Mouse (Mus musculus): ENCODE measurements at regions not wholly inside any gene's neighbourhood (a gene's known extent, or its start where the extent isn't known, plus 50 kb on each side); places are given as distances from the start of the nearest gene placed in this dataset.

GRCm38 (mm10) chr17:79498321-79498720 is 113.3 kb upstream of the Rmdn2 start:
- DNase-seq (ENCODE audit: low spot score in 2 of 2), result no peak

GRCm38 (mm10) chr17:79501031-79501474 is 110.6 kb upstream of the Rmdn2 start:
- no peak for DNase-seq (ENCODE audit: low spot score in 2 of 2)

GRCm38 (mm10) chr17:79501926-79502325 is 109.7 kb upstream of the Rmdn2 start:
- no peak for DNase-seq (ENCODE audit: low spot score in 2 of 2)

- no peak for DNase-seq (ENCODE audit: low spot score in 2 of 2)
Measured at GRCm38 (mm10) chr17:79503037-79503436, 108.6 kb upstream of the Rmdn2 start.

GRCm38 (mm10) chr17:79504209-79504608 is 107.5 kb upstream of the Rmdn2 start:
- no peak for DNase-seq (ENCODE audit: low spot score in 2 of 2)

- DNase-seq (ENCODE audit: low spot score in 2 of 2), result no peak
Measured at GRCm38 (mm10) chr17:79505565-79505964, 106.1 kb upstream of the Rmdn2 start.

GRCm38 (mm10) chr17:79509281-79509680 is 102.4 kb upstream of the Rmdn2 start:
- no peak for DNase-seq (ENCODE audit: low spot score in 2 of 2)

- no peak for DNase-seq (ENCODE audit: low spot score in 2 of 2)
Measured at GRCm38 (mm10) chr17:79509957-79510710, 101.5 kb upstream of the Rmdn2 start.

- DNase-seq (ENCODE audit: low spot score in 2 of 2), result no peak
Measured at GRCm38 (mm10) chr17:79511218-79511617, 100.4 kb upstream of the Rmdn2 start.

GRCm38 (mm10) chr17:79514076-79514475 is 97.6 kb upstream of the Rmdn2 start:
- no peak for DNase-seq (ENCODE audit: low spot score in 2 of 2)

- DNase-seq (ENCODE audit: low spot score in 2 of 2), result peak in 1 of 2 experiments; percentile 17
Measured at GRCm38 (mm10) chr17:79518185-79518584, 93.5 kb upstream of the Rmdn2 start.

- no peak for DNase-seq (ENCODE audit: low spot score in 2 of 2)
Measured at GRCm38 (mm10) chr17:79518696-79519095, 93.0 kb upstream of the Rmdn2 start.

GRCm38 (mm10) chr17:79519356-79519755 is 92.3 kb upstream of the Rmdn2 start:
- no peak for DNase-seq (ENCODE audit: low spot score in 2 of 2)

- no peak for DNase-seq (ENCODE audit: low spot score in 2 of 2)
Measured at GRCm38 (mm10) chr17:79520283-79520682, 91.4 kb upstream of the Rmdn2 start.

GRCm38 (mm10) chr17:79521691-79522090 is 90.0 kb upstream of the Rmdn2 start:
- DNase-seq (ENCODE audit: low spot score in 2 of 2), result no peak

GRCm38 (mm10) chr17:79523230-79523629 is 88.4 kb upstream of the Rmdn2 start:
- no peak for DNase-seq (ENCODE audit: low spot score in 2 of 2)

GRCm38 (mm10) chr17:79527391-79527790 is 84.3 kb upstream of the Rmdn2 start:
- no peak for DNase-seq (ENCODE audit: low spot score in 2 of 2)

- no peak for DNase-seq (ENCODE audit: low spot score in 2 of 2)
Measured at GRCm38 (mm10) chr17:79536549-79536948, 75.1 kb upstream of the Rmdn2 start.

- DNase-seq (ENCODE audit: low spot score in 2 of 2), result no peak
Measured at GRCm38 (mm10) chr17:79538789-79539188, 72.9 kb upstream of the Rmdn2 start.

- no peak for DNase-seq (ENCODE audit: low spot score in 2 of 2)
Measured at GRCm38 (mm10) chr17:79540038-79540437, 71.6 kb upstream of the Rmdn2 start.

GRCm38 (mm10) chr17:79540511-79540910 is 71.2 kb upstream of the Rmdn2 start:
- no peak for DNase-seq (ENCODE audit: low spot score in 2 of 2)

GRCm38 (mm10) chr17:79543907-79544522 is 67.6 kb upstream of the Rmdn2 start:
- no peak for DNase-seq (ENCODE audit: low spot score in 2 of 2)

GRCm38 (mm10) chr17:79545878-79546277 is 65.8 kb upstream of the Rmdn2 start:
- DNase-seq (ENCODE audit: low spot score in 2 of 2), result no peak
